Mouse (Mus musculus) lung, adult 18-20 months (tissue): Measurements from ENCODE around the gene Lrba.

ENCODE experiments used
- DNase-seq, 2 experiments: peaks; one replicate each; pipeline ENCODE4 v3.0.0; 2022; ENCODE audit warnings: mixed read lengths in 2 of 2

Gene Lrba

GRCm38 (mm10) chr3:86224564-86225421 is at the start of gene Lrba:
TSS of gene Lrba (plus strand) at chr3:86224680.
- peak; percentile 87 to 88 for DNase-seq

- no peak for DNase-seq
Observed at GRCm38 (mm10) chr3:86179714-86180113, 44.8 kb upstream of the Lrba start.

GRCm38 (mm10) chr3:86181107-86181506 is 43.4 kb upstream of the Lrba start:
- no peak for DNase-seq

GRCm38 (mm10) chr3:86184546-86184945 is 39.9 kb upstream of the Lrba start:
- DNase-seq, result no peak

- peak in 1 of 2 experiments; percentile 25 for DNase-seq
Observed at GRCm38 (mm10) chr3:86187736-86188389, 36.6 kb upstream of the Lrba start.

- DNase-seq, result no peak
Observed at GRCm38 (mm10) chr3:86195981-86196380, 28.5 kb upstream of the Lrba start.

GRCm38 (mm10) chr3:86196471-86196870 is 28.0 kb upstream of the Lrba start:
- DNase-seq, result no peak

GRCm38 (mm10) chr3:86201645-86202175 is 22.8 kb upstream of the Lrba start:
- no peak for DNase-seq

- DNase-seq, result no peak
Observed at GRCm38 (mm10) chr3:86202449-86202848, 22.0 kb upstream of the Lrba start.

GRCm38 (mm10) chr3:86204608-86205358 is 19.7 kb upstream of the Lrba start:
- DNase-seq, result no peak

- no peak for DNase-seq
Observed at GRCm38 (mm10) chr3:86206556-86206955, 17.9 kb upstream of the Lrba start.

- no peak for DNase-seq
Observed at GRCm38 (mm10) chr3:86210267-86210939, 14.1 kb upstream of the Lrba start.

GRCm38 (mm10) chr3:86210959-86211358 is 13.5 kb upstream of the Lrba start:
- DNase-seq, result no peak

- DNase-seq, result no peak
Observed at GRCm38 (mm10) chr3:86214248-86214647, 10.2 kb upstream of the Lrba start.

- DNase-seq, result peak; percentile 88 to 90
Observed at GRCm38 (mm10) chr3:86223634-86224313, 706 bp upstream of the Lrba start.

GRCm38 (mm10) chr3:86224314-86224563 is 241 bp upstream of the Lrba start:
- no peak for DNase-seq

- DNase-seq, result no peak
Observed at GRCm38 (mm10) chr3:86231532-86232086, 7.1 kb downstream of the Lrba start.

GRCm38 (mm10) chr3:86247193-86247592 is 22.7 kb downstream of the Lrba start:
- DNase-seq, result no peak

- DNase-seq, result no peak
Observed at GRCm38 (mm10) chr3:86251212-86251611, 26.7 kb downstream of the Lrba start.

GRCm38 (mm10) chr3:86252588-86252987 is 28.1 kb downstream of the Lrba start:
- no peak for DNase-seq

- DNase-seq, result peak; percentile 13 to 53
Observed at GRCm38 (mm10) chr3:86253071-86253470, 28.6 kb downstream of the Lrba start.

- no peak for DNase-seq
Observed at GRCm38 (mm10) chr3:86253791-86254190, 29.3 kb downstream of the Lrba start.
